Mouse (Mus musculus): ENCODE results near the gene Rps25. TPM values are rescaled to one million over a fixed set of nuclear protein-coding genes. Genes with fewer than 3 reads are reported as not detected.
"Not testable (repeated sequence)": the region's sequence is repeated elsewhere in the genome, so short reads cannot be mapped to it uniquely, and the experiment has no call there.

The Rps25 gene
- 1,000 to 10,000 TPM; 1,491 to 1,513 TPM for total RNA-seq (2021)
- long read RNA-seq, experiment 1, transcript Rps25-201 (5 exons, 1,280 nt): major isoform, 171 of 194 reads
- long read RNA-seq, experiment 1, partial matches to known transcripts: 21 of 194 reads
- long read RNA-seq, experiment 1, other reads (novel, unspliced or antisense): 0 of 194 reads
- long read RNA-seq, experiment 2, transcript Rps25-201 (5 exons, 1,280 nt): major isoform, 158 of 177 reads
- long read RNA-seq, experiment 2, partial matches to known transcripts: 11 of 177 reads
- long read RNA-seq, experiment 2, other reads (novel, unspliced or antisense): 3 of 177 reads

DNA sequence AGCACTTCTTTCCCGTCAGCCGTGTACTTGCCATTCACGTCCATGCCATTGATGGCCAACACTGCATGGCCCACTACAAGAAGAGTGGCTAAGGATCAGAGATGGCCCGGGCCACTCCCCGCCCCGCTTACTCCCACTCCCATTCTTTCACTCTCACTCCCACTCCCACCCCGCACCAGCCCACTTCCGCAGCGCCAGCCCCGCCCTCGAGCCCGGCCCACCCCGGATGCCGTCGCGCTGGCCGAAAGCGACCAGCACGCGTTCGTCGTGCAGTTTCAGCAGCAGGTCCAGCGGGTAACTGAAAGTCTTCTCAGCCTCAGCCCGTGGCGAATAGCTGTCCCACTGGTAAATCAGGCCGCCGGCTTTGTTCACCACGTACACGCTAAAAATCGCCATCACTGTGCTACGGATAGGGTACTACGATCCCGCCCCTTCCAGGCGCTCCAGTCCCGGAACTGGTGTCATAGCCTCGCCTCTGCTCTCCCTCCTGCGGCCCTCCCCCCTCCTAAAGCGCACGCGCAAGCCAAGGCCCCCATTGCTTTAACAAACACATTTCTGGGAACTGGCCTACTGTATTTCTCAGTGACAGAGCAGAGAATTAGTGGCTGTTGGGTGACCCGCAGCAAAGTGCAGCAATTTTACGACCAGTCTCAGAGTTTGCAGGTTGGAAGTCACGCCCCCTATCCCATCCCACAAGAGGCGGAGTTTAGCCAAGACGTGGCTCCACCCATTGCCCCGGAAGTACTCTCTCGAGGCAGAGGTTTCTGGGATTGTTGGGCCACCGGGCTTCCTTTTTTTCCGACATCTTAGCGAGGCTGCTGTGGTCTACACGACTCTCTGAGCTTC is at the start of gene Rps25, which contains the start of gene Trappc4:
Rps25 (plus strand) TSS at position 234 of the 846 bp plus-strand sequence.
Trappc4 (minus strand) TSS at position 695 of the 846 bp plus-strand sequence.
- DNase-seq (ENCODE audit: low spot score in 2 of 2): peak; percentile 82 to 93

DNA sequence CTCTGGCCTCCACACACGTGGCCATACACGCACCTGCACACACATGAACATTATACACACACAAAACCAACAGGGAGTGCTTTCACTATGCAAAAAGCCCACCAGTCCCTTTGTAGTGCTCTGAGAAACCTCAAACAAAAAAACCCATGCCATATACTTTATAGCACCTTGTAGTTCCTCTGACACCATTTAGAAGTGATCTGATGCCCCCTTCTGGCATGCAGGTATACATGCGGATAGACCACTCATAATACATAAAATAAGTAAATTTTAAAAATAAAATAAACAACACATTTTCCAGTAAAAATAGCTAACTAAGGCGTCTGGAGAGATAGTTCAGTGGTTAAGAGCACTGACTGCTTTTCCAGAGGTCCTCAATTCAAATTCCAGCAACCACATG is 49.7 kb upstream of the Rps25 start:
- no peak for DNase-seq (ENCODE audit: low spot score in 2 of 2)

GRCm38 (mm10) chr9:44361190-44361917 is 45.6 kb upstream of the Rps25 start, which contains the start of gene Vps11:
Gene Vps11 (minus strand): TSS chr9:44361670.
- peak; percentile 90 to 96 for DNase-seq (ENCODE audit: low spot score in 2 of 2)

DNA sequence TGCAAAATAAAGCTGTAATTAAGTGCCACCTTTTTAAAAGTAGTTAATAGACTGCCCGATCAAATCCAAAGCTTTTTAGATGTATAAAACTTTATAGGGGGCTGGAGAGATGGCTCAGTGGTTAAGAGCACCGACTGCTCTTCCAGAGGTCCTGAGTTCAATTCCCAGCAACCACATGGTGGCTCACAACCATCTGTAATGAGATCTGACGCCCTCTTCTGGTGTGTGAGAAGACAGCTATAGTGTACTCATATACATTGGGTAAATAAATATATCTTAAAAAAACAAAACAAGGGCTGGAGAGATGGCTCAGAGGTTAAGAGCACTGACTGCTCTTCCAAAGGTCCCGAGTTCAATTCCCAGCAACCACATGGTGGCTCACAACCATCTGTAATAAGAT is 45.0 kb upstream of the Rps25 start:
- DNase-seq (ENCODE audit: low spot score in 2 of 2): not testable (repeated sequence)

GRCm38 (mm10) chr9:44364480-44364879 is 42.5 kb upstream of the Rps25 start:
- no peak for DNase-seq (ENCODE audit: low spot score in 2 of 2)

DNA sequence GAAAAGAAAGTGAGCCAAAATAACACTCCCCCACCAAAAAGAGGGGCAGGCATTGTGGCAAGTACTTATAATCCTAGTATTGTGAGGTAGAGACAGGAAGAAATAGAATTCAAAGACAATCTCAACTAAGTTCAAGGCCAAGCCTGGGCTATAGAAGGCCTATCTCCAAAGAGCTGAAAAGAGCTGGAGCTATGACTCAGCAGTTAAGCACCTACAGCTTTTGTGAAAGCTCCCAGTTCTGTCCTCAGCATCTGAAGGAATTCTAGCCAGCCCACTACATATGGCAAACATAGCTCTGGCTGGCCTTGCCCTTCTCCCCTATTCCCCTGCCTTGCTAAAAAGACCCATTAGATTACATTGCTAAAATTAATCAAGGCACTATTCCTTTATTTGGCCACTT is 33.6 kb upstream of the Rps25 start:
- no peak for DNase-seq (ENCODE audit: low spot score in 2 of 2)

- no peak for DNase-seq (ENCODE audit: low spot score in 2 of 2)
These were observed 30.8 kb upstream of the Rps25 start for GRCm38 (mm10) chr9:44376141-44376540.

GRCm38 (mm10) chr9:44377335-44377734 is 29.6 kb upstream of the Rps25 start:
- not testable (repeated sequence) for DNase-seq (ENCODE audit: low spot score in 2 of 2)

DNA sequence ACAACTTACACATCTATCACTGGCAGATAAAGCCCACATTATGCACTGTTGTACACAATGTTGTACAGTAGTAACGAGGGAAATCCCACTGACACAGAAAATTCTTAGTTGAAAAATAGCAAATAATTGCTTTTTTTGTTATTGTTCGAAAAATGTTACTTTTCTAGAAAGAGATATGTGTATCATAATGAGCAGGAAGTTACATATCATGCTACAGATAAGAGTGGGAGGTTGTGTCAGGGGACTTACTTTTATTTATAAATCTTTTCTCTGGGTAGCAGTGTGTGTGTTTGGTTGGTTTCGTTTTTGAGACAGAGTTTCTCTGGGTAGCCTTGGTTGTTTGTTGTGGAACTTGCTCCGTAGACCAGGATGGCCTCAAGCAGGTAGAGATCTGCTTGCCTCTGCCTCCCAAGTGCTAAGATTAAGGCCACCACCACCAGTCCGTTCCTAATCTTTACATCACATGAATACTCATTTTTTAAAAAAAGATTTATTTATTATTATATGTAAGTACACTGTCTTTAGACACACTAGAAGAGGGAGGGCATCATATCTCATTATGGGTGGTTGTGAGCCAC is 28.7 kb upstream of the Rps25 start:
- DNase-seq (ENCODE audit: low spot score in 2 of 2): no peak

DNA sequence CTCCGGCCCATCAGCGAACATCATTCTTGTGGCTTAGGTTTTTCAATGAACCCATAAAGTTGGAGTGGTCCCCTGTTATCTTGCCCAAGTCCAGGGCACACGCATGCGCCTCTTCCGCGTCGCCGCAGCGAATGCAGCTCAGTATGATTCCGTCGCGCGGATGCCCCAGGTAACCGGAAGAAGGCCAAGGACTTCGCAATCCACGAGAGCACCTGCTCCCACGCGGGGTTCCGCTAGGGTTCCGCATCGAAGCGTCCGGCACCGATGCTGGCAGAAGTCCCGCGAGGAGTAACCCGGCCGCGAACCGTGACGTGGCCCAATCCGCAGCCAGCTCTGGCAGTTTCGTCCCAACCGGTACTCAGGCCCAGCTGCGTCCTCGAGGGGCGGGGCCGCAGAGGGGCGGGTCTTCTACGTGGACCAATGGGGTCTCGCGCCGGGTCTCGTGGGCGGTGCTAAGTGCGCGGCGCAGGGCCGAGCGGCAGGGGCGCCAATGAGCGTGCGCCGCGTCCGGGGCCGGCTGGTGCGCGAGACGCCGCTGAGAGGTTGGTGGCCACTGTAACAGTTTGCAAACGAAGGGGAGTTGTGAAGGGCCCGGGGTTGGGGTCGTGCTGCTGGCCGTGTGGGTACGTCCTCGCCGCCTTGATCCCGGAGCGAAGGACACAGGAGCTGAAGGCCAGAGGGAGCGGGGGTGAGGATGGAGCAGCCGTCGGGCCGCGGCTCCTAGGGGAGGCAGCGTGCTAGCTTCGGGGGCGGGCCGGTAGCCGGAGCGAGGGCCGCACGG is 27.7 kb upstream of the Rps25 start, which contains the start of gene Hyou1:
Hyou1 (plus strand) TSS at position 437 of the 781 bp plus-strand sequence.
- DNase-seq (ENCODE audit: low spot score in 2 of 2): peak; percentile 98 to 99

DNA sequence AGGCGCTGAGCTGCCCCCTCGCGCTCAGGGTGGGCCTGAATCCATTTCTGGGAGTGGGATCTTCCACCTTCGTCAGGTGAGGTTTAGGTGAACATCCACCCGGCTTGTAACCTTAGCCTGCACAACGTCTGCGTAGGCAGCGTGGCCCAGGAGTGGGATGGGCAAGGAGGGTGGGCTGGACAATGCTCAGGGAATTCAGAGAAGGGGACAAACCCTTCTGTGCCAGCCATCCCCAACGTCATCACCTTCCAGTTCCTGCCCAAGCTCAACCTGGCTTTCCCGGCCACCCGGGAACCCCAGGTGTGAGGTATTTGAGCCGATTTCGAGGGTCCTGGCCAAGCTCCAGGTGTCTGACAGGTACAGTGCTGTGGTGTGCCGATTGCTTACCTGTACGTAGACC is 27.1 kb upstream of the Rps25 start:
- no peak for DNase-seq (ENCODE audit: low spot score in 2 of 2)

- DNase-seq (ENCODE audit: low spot score in 2 of 2): no peak
These were observed 22.3 kb upstream of the Rps25 start for GRCm38 (mm10) chr9:44384596-44384995.

- no peak for DNase-seq (ENCODE audit: low spot score in 2 of 2)
These were observed 19.7 kb upstream of the Rps25 start for GRCm38 (mm10) chr9:44387221-44387620.

- DNase-seq (ENCODE audit: low spot score in 2 of 2): peak in 1 of 2 experiments; percentile 30
These were observed 17.7 kb upstream of the Rps25 start for GRCm38 (mm10) chr9:44389273-44389672.

- DNase-seq (ENCODE audit: low spot score in 2 of 2): peak; percentile 53 to 80
These were observed 15.5 kb upstream of the Rps25 start for GRCm38 (mm10) chr9:44391466-44391865.

DNA sequence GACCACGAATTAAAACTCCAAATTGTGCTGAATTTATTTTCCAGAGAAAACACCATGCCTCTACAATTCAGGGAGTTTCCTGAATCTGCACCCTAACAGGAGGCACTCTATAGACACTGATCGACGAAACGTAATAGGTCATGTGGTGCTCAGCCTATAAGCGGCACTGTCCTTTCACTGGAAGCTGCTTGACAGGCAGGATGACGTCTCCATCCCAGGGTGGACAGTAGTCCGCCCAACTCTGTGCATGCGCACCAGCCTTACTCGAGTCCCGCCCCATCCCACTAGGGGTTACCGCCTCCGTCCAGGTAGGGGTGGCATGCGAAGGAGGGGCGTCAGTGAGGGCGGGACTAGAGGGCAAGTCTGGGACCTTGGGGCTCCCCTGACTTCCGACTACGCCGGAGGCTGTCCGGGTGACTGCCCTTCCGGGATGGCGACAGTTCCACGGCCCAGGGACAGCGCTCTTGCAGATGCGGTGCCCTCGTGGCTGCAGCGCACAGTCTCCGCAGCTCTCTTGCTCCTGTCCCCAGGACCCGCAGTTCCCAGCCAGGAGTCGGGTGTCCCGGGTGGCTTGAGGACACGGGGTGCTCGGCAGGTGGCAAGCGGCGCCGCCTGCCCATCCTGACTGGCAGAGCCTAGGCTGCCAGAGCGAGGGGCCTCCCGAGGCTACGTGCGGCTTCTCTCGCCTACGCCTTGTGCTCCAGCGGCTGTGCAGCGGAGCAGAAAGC is 10.1 kb upstream of the Rps25 start, which contains the start of gene Slc37a4:
Slc37a4 (plus strand) TSS at position 169 of the 728 bp plus-strand sequence.
- DNase-seq (ENCODE audit: low spot score in 2 of 2): peak; percentile 76 to 90

DNA sequence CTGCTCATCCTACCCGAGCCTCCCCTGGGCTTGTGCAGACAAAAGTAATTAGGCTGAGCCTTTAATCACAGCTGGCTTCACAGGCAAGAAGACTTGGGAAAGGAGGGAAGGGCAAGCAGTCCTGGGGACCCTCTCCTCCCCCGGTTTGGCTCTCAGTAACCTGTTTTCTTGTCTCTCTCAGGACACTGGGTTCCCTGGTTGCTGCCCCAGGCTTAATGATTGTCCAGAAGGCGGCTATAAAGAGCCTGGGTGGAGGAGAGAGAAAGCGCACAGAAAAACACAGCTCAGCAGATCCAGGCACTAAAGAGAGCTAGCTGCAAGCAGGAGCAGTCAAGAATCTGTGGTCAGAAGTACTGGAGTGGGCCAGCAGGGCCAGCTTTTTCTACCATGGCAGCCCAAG is 8.9 kb upstream of the Rps25 start:
- DNase-seq (ENCODE audit: low spot score in 2 of 2): no peak

GRCm38 (mm10) chr9:44398551-44398950 is 8.4 kb upstream of the Rps25 start:
- DNase-seq (ENCODE audit: low spot score in 2 of 2): no peak

- DNase-seq (ENCODE audit: low spot score in 2 of 2): no peak
These were observed 7.7 kb upstream of the Rps25 start for GRCm38 (mm10) chr9:44399114-44399794.

All from gastrocnemius, postnatal 4 days (tissue).